Mouse (Mus musculus) layer of hippocampus, adult 11-12 months (tissue): ENCODE results near the gene Ell.
A peak's percentile ranks its signal among the peaks of the same experiment; 100 is the strongest.
"Not testable (repeated sequence)": the region's sequence is repeated elsewhere in the genome, so short reads cannot be mapped to it uniquely, and the experiment has no call there.

Source experiments
- DNase-seq: peaks from one replicate; pipeline ENCODE4 v3.0.0; 2022; ENCODE audit warnings: low spot score

Gene Ell

GRCm38 (mm10) chr8:70506328-70507026 is 32.8 kb upstream of the Ell start, which contains the start of gene Rex1bd:
Gene Rex1bd, minus strand, starts transcription at chr8:70506752.
- DNase-seq: peak; percentile 94

- no peak for DNase-seq
These were observed 32.2 kb upstream of the Ell start for GRCm38 (mm10) chr8:70507027-70507393.

DNA sequence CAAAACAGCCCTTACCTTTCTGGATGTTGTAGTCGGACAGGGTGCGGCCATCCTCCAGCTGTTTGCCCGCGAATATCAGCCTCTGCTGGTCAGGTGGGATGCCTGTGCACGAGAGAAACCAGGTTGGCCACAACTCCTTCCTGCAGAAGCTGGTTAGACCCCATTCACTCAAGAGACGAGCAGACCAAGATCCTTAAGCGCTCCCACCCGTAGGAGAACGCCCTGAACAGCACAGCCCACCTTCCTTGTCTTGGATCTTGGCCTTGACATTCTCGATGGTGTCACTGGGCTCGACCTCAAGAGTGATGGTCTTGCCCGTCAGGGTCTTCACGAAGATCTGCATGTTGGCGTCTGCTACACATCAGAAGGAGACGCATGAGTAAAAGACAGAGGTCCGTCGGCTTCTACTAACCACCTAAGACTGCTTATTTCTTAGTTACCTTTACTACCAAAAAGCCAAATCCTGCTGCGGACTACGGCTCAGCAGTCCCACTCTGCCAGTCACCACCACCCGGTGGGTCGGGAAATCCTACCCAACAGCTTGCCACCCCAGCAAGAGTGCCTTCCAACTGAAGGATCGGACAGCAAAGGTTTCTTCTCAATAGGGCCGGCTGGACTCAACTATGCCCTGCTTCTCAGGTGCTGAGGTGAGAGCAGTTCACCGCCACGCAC is 29.8 kb upstream of the Ell start:
- DNase-seq: no peak

GRCm38 (mm10) chr8:70510228-70510915 is 28.9 kb upstream of the Ell start, which contains the start of gene Uba52:
Gene Uba52, minus strand, starts transcription at chr8:70510801.
- peak; percentile 97 for DNase-seq

DNA sequence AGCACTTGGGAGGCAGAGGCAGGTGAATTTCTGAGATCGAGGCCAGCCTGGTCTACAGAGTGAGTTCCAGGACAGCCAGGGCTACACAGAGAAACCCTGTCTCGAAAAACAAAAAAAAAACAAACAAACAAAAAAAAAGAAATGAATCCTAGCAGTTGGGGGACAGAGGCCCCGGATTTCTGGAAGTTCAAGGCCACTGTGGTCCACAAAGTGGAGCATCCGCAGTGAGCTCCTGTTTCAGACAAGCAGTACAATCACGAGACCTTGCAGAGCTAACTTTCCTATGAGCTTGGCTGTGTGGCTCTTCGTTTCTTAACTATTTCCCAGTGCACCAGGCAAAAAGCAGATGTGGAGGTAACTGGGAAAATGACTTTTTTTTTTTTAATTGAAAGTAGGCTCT is 28.1 kb upstream of the Ell start:
- not testable (repeated sequence) for DNase-seq

DNA sequence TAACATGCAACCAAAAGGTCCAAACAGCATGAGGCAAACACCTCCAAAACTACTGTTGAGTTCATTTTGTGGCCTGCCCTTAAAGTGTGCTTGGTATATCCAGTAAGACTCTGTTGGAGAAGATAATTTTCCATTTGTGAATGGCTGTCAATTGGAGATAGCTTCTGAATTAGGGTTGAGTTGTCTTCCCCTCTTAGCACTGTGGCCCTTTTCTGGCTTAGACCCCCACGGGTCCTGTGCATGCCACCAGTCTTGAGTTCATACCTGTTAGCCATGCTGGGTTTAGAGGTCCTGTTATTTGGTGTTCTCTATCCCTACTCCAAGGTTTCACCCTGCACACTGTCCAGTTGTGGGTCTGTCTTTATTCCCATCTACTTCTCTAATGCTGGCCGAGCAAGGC is 27.5 kb upstream of the Ell start:
- no peak for DNase-seq

GRCm38 (mm10) chr8:70512253-70512903 is 26.9 kb upstream of the Ell start:
- no peak for DNase-seq

DNA sequence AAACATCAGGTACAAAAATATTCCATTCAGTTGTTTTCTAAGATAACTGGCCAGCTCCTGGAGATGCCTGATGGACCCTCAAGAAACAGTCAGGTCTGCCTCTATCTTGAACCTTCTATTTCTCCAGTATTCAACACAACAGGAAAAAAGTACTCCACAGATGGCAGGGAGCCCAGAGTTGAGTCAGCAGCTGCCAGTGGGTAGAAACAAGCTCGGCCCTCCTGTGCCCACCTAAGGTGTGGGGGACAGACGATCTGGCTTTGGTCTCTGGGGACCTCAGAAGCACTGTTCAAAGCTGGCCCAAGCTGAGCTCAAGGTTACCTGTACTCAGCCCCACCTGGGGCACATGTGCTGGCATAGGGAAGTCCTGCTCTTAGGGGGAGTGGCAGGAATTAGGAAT is 25.8 kb upstream of the Ell start:
- DNase-seq: no peak

GRCm38 (mm10) chr8:70517940-70518643 is 21.2 kb upstream of the Ell start:
- no peak for DNase-seq

- no peak for DNase-seq
These were observed 20.2 kb upstream of the Ell start for GRCm38 (mm10) chr8:70519043-70519442.

GRCm38 (mm10) chr8:70519606-70520005 is 19.7 kb upstream of the Ell start:
- DNase-seq: no peak

DNA sequence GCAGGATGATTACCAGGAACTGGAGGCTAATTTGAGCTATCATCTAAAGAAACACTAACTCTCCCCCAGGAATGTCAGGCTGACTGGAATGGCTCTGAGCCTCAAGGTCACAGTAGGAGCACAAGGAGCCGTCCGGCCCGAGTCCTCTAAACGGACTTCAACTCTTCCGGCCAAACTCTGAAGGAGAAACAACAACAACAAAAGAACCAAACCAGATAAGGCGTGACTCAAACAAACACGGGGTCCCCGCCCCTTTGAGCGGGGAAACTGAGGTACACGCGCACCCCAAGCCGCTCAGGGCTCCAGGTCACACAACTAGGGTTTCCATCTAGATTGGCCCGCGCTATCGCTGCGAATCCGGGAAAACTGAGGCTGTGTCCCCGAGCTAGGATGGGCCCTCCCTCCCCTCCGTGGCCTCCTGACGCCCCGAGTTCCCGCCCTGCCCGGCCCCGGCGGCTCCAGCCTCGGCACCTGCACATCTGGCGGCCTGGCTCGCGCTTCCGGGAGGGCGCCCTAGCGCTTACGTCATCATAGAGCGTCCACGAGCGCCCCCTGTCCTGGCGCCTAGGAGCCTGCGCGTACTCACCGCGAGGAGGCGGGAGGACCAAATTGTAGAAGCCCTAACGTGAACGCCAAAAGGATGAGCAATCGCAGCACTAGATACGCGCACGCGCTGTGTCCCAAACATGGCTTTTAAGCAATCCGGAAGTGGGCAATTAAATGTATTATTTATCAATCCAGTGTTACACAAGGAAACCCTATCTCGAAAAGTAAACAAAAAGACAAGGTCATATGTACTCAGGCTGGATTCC is 16.5 kb upstream of the Ell start:
- peak; percentile 97 for DNase-seq

DNA sequence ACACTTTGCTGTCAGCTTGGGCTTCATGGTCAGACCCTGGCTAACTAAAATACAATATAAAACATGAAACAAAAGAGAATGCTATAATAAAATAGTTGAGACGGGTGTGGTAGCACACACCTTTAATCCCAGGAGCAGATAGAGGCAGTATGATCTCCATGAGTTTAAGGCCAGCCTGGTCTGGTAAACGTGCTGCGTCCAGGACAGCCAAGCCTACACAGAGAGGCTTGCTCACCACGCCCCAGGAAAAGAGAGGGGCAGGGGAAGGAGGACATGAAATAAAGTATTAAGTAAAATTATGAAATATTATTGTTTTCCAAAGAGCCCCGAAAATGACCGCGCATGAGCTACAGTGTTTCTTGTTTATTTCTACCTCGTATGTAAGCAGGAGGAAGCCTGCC is 12.1 kb upstream of the Ell start:
- no peak for DNase-seq

DNA sequence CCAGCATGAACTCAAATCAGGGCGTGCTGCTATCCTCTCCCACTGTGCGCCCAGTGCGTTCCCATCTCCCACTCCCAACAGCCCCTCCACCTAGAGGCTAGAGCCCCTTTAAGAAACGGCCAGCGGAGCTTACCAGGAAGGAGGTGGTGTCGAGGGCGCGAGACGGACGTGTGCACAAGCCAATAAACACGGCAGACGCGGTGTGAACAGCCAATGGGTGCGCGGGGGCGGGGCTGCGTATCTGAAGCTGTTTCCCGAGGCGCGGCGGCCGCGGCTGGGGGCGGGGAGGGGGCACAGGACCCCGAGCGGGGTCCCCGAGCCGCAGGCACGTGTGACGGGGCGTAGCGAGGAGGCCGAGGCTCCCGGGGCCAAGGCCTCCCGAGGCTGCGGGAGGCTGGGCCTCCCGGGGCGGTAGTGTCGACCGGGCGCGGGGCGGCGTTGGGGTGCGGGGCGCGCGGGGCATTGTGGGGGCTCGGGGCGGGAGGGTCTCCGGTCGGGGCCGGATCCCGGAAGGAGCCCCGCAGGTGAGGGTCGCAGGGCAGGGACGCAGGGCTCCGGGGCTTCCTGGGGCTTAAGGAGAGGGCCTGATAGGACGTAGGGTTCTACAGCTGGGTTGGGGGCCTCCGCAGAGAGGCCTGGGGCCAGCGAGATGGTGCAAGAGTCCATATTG is 11.6 kb upstream of the Ell start, which contains the start of the genes Fkbp8 and Kxd1:
Fkbp8 (plus strand) TSS at position 213 of the 670 bp plus-strand sequence.
Kxd1 (minus strand) TSS at position 445 of the 670 bp plus-strand sequence.
- DNase-seq: peak; percentile 99

- no peak for DNase-seq
These were observed 11.0 kb upstream of the Ell start for GRCm38 (mm10) chr8:70528182-70528797.

DNA sequence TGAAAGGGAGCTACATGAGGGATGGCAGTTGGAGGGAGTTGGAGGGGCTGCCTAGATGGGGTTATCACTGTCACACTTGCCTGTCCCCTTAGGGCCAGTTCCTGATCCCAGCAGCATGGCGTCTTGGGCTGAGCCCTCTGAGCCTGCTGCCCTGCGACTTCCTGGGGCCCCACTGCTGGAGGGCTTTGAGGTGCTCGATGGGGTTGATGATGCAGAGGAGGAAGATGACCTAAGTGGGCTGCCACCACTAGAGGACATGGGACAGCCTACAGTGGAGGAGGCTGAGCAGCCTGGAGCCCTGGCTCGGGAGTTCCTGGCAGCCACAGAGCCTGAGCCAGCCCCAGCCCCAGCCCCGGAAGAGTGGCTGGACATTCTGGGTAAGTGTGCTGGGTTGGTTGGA is 10.0 kb upstream of the Ell start:
- no peak for DNase-seq

DNA sequence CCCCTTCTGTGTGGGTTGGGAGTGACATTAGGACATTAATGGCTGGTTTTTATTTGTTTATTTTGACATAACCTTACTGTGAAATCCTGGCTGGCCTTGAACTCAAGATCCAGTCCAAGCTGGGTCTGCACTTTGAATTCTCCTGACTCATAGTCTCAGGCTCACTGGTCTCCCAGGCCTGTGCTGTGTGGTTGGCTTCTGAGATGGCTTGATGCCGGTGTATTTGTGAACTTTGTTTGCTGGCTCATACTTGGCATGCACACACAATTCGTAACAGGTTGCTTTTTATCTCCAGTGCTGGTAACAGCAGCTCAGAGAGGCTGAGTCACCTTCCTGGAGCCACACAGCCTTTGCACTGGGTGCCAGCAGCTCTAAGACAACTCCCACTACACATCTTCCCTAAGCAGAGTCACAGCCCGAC is 9.5 kb upstream of the Ell start:
- DNase-seq: no peak

DNA sequence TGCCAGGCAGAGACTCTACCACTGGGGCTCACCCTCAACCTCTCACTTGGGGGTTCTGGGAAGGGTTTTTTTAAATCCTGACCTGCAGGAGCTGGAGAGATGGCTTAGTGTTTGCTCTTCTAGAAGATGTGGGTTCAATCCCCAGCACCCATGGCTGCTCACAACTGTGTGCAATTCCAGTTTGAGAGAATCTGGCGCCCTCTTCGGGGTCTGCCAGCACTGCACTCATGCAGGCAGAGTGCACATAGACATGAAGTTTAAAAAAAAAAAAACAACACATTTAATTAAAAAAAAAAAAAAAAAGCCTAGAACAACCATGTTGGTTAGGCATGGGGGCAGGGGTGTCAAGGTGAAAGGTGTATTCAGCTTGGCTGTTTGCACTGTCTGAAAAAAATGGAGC is 8.9 kb upstream of the Ell start:
- DNase-seq: no peak

DNA sequence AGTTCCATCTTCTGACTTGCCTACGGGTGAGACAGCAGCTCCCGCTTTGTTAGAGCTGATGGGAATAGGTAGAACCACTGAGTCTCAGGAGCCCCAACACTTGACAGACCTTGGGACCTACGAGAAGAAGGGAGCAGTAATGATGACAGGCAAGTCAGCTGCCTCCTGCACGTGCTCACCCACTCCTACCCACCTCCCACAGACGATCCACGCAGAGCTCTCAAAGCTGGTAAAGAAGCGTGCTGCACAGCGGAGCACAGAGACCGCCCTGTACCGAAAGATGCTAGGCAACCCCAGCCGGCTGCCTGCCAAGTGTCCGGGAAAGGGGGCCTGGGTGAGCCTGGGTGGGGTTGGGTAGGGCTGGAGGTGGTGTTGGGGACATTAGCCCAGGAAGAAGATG is 5.0 kb upstream of the Ell start:
- no peak for DNase-seq

DNA sequence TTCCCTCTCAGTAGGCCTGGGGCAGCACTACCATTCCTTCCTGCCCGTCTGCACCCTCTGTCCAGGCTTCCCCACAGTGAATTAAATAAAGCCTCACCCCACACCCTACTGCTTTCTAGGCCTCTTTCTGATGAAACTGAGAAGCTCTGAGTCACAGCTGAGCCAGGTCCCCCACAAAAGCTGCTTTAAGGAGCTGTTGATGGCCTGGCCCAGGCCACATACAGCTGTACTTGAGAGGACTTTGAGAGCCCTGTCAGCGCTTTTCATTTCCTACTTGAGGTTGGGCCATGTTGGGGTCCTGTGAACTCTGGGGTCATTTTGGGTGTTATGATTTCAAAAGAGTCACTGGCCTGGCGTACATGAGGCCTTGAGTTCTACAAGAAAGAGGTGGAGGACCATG is 4.0 kb upstream of the Ell start:
- DNase-seq: no peak
